Mouse (Mus musculus): ENCODE data around the gene Gm10959.

The Gm10959 gene

DNA sequence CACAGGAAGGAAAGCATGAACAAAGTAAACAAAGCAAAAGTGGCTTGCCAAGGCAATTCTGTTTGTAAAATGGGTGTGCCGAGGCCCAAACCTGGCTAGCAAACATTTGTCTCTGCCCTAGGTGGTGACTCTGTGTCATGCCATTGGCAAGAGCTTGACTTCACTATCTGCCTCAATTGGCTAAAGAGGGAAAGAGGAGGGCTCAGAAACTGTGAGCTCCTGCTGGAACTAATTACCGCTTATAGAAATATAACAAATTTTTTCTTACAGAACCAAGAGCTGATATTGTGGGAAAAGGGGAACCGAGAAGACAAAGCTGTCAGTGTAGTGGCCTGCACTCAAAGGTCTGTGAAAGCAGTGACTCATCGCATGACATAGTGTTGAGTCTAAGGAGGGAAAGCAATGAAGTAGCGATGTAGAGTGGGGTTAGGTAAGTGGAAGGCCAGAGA is 30.8 kb downstream of the Gm10959 start:
- no peak for DNase-seq (ENCODE audit: low spot score in 2 of 2)

DNA sequence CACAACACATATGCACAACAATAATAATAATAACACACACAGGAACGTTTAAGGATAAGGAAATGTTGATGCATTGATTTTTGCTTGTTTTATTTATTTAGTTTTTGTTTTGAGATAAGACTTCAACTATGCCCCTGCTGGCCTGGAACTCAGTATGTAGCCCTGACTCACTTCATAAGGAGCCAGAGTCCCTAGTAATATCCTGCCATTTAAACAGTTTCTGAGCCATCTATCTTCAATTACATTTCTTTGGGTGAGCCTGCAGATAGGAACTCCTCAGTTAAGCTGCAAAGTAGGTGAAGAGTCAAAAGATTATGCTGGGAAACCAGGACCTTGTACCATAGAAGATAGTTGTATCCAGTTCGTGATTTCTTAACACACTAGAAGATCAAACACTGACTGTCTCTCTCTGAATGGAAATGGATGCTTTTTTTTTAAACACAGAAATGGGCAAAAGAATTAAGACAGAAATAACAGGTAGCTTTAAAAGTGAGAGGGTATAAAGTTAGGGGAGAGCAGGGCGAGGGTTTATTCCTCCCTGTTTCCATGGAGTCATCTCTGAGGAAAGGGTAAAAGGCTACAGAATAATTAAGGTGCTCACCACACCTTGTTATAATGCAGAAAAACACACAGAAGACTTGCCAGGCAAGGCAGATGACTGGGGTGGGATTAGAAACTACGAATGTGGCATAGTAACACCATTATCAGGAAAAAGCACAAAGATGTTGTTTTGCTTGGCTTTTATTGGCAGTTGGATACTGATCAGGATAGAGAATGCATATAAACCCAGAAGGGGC is 31.5 kb downstream of the Gm10959 start:
- no peak for DNase-seq (ENCODE audit: low spot score in 2 of 2)

DNA sequence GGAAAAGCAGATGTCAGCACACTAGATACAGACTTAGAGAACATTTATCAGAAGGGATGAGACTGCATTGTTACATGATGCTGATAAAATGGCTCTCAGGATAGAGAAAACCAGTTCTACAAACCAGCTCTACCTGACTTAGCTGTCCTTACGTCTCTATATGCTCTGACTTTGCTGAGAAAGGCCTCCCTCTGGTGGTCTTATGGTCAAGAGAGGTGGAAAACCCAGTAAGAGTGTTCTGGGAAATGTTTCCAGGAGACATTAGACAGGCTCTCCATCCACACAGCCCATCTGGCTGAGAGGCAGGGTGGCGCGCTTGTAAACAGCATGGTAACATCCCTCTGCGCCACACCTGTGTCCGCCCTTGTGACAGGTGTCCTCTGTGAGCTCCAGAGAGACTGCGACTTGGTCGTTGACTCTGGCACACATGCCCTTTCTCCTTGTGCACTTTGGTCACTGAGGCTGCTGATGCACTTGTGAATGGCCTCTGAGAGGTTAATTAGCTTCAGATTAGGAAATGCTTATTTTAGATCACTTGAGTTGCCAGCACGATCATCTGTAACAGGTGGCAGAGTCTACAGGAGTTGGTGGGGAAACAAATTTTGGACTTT is 40.4 kb downstream of the Gm10959 start:
- no peak for DNase-seq (ENCODE audit: low spot score in 2 of 2)

DNA sequence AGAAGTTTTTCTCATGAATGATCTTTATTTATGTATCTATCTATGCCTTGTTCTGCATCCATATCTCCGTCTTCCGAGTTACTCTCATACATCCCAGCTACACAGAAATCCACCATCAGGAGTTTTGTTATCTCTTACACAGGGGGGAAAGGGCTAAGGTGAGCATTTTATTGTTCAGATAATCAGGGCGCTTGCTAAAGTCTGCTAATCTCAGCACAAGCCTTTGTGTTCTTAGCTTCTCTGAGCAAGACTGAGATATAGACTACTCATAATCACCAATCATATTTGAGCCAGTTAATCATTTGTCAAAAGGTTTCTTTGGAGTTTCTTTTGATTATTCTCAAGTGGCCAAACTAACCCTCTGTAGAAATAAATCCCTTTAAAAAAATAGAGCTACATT is 41.6 kb downstream of the Gm10959 start:
- DNase-seq (ENCODE audit: low spot score in 2 of 2), result no peak

DNA sequence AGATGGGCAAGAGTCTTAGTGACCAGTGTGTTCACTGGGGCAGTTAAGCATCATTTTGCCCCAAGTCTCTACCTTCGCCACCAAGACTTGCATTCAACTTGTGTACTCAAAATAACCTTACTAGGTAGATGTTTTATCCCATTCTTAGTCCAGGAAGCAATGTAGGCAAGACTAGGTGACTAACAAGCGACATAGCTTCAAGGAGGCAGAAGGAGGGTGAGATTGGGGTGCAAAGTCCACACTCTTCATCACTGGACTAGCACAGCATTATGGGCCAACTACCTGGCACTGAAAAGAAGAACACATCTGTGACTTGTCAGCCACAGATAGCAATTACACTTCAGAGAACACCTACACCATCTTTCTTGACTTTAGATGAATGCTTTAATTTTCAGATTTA is 42.3 kb downstream of the Gm10959 start:
- DNase-seq (ENCODE audit: low spot score in 2 of 2), result no peak

DNA sequence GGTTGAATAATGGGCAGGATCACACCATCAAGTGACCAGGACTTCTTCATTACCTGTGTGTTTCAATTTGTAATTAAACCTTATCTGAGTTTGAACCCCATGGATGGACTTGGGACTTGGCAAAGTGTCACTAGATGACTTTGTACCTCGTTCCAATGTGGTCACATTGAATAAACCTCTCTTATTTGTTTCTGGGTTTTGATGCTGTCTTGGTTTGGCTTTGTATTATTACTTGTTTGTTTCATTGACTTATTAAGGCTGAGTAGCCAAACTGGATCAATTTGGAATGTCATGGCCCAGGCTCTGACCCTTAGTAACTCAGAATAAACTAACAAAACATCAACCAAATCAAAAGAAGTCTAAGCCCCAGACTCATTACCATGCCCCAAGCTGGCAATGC is 47.6 kb downstream of the Gm10959 start:
- DNase-seq (ENCODE audit: low spot score in 2 of 2), result no peak

DNA sequence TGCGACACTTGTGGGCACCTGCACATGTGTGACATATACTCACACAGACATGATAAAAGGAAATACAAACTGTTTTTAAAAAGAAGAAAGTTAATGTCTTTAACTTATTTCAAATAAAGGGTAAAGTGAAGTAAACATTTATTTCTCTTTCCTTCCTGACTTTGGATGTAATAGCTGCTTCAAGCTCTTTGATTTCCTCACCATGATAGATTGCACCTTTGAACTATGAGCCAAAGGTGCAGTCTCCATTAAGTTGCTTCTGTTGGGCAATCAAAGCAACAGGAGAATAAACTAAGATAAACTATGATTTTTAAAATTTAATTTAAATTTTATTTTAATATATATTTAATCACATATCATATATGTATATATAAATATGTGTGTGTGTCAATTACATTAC is 50.9 kb downstream of the Gm10959 start:
- DNase-seq (ENCODE audit: low spot score in 2 of 2), result no peak

DNA sequence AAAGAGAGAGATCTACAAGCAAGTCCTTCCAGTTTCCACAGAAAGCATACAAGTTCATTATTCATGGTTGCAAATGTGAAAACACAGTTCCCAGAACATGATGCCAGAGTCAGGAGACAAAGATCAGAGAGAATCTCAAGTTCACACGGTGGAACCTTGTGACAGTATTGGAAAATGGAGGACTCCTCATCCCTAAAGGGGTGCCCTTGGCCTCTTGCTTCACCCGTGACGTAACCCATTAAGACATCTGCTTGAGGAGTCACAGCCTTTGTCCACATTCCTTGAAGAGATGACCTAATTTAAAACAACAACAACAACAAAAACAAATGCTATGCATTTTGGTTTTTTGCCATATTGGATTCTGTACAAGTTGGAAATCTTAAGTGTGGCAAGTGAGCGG is 54.1 kb downstream of the Gm10959 start:
- DNase-seq (ENCODE audit: low spot score in 2 of 2), result no peak

Measured in spleen, postnatal 4 days (tissue).